Mouse (Mus musculus) left cerebral cortex, postnatal 14 days (tissue): Measurements from ENCODE around the gene Ubac1. TPM values are rescaled to one million over a fixed set of nuclear protein-coding genes. Genes with fewer than 3 reads are reported as not detected.

Experiments used
- DNase-seq, 2 experiments: peaks; one replicate each; pipeline ENCODE4 v3.0.0; 2021 to 2022; ENCODE audit warnings: low spot score in 2 of 2, mixed read lengths in 1 of 2
- intact Hi-C: fragments of 180-260 bp; cut with DNase I; formaldehyde crosslinking; loops from one replicate; pipeline ENCODE4 v1.15.1; 2025
- long read RNA-seq, 2 experiments: library from polyadenylated mRNA; stranded (forward); transcript quantifications; one replicate each; pipeline ENCODE4 v2.0.0; 2021
- total RNA-seq, 2 experiments: library from RNA; stranded (reverse); gene quantifications; 2 replicates each; pipeline ENCODE4 v1.2.3; 2021

Gene Ubac1
- total RNA-seq = 10 to 100 TPM; 80.3 to 86.7 TPM
- long read RNA-seq, experiment 1, transcript Ubac1-201 (10 exons, 1,852 nt) = major isoform, 145 of 171 reads
- long read RNA-seq, experiment 1, partial matches to known transcripts = 2 of 171 reads
- long read RNA-seq, experiment 1, other reads (novel, unspliced or antisense) = 24 of 171 reads
- long read RNA-seq, experiment 2, transcript Ubac1-201 (10 exons, 1,852 nt) = major isoform, 109 of 142 reads
- long read RNA-seq, experiment 2, partial matches to known transcripts = 2 of 142 reads
- long read RNA-seq, experiment 2, other reads (novel, unspliced or antisense) = 31 of 142 reads

GRCm38 (mm10) chr2:26021561-26022257 lies at the start of gene Ubac1:
TSS of gene Ubac1 (minus strand) at chr2:26021747.
- DNase-seq = peak; percentile 92
- intact Hi-C loops = no loop called here

- DNase-seq = no peak
- intact Hi-C loops = no loop called here
Measured at GRCm38 (mm10) chr2:26068592-26068991, 47.0 kb upstream of the Ubac1 start.

GRCm38 (mm10) chr2:26068175-26068574 lies 46.6 kb upstream of the Ubac1 start:
- intact Hi-C loops = no loop called here
- no peak for DNase-seq

- intact Hi-C loops = no loop called here
- DNase-seq = peak; percentile 89 to 93
Measured at GRCm38 (mm10) chr2:26066527-26066926, 45.0 kb upstream of the Ubac1 start.

GRCm38 (mm10) chr2:26062742-26063427 lies 41.3 kb upstream of the Ubac1 start:
- intact Hi-C loops = no loop called here
- DNase-seq = no peak

GRCm38 (mm10) chr2:26062241-26062640 lies 40.7 kb upstream of the Ubac1 start:
- no peak for DNase-seq
- intact Hi-C loops = no loop called here

GRCm38 (mm10) chr2:26061018-26061666 lies 39.6 kb upstream of the Ubac1 start:
- peak; percentile 56 to 72 for DNase-seq
- intact Hi-C loops = no loop called here

- intact Hi-C loops = no loop called here
- no peak for DNase-seq
Measured at GRCm38 (mm10) chr2:26057053-26057452, 35.5 kb upstream of the Ubac1 start.

- intact Hi-C loops = no loop called here
- DNase-seq = no peak
Measured at GRCm38 (mm10) chr2:26056226-26056625, 34.7 kb upstream of the Ubac1 start.

- intact Hi-C loops = loop anchor here (2.0 kb wide), 1 partner anchor 85 kb away; no protein-coding TSS in a partner anchor
- DNase-seq = no peak
Measured at GRCm38 (mm10) chr2:26055747-26056102, 34.2 kb upstream of the Ubac1 start.

- intact Hi-C loops = loop anchor here (2.0 kb wide), 1 partner anchor 86 kb away; no protein-coding TSS in a partner anchor
- peak; percentile 55 to 59 for DNase-seq
Measured at GRCm38 (mm10) chr2:26055046-26055746, 33.6 kb upstream of the Ubac1 start.

GRCm38 (mm10) chr2:26052806-26053205 lies 31.3 kb upstream of the Ubac1 start:
- no peak for DNase-seq
- intact Hi-C loops = no loop called here

- intact Hi-C loops = loop anchor here (10.0 kb wide), 1 partner anchor 226 kb away; no protein-coding TSS in a partner anchor
- DNase-seq = no peak
Measured at GRCm38 (mm10) chr2:26048816-26049215, 27.3 kb upstream of the Ubac1 start.

GRCm38 (mm10) chr2:26044216-26044615 lies 22.7 kb upstream of the Ubac1 start:
- intact Hi-C loops = loop anchor here (10.0 kb wide), 1 partner anchor 231 kb away; no protein-coding TSS in a partner anchor
- DNase-seq = no peak

GRCm38 (mm10) chr2:26042603-26043002 lies 21.1 kb upstream of the Ubac1 start:
- intact Hi-C loops = loop anchor here (10.0 kb wide), 1 partner anchor 232 kb away; no protein-coding TSS in a partner anchor
- DNase-seq = no peak

- intact Hi-C loops = loop anchor here (10.0 kb wide), 1 partner anchor 234 kb away; no protein-coding TSS in a partner anchor
- DNase-seq = no peak
Measured at GRCm38 (mm10) chr2:26041163-26041810, 19.7 kb upstream of the Ubac1 start.

- intact Hi-C loops = loop anchor here (10.0 kb wide), 1 partner anchor 235 kb away; no protein-coding TSS in a partner anchor
- peak; percentile 71 to 76 for DNase-seq
Measured at GRCm38 (mm10) chr2:26039951-26040350, 18.4 kb upstream of the Ubac1 start.

- intact Hi-C loops = no loop called here
Measured at GRCm38 (mm10) chr2:26037386-26037785, 15.8 kb upstream of the Ubac1 start.

More at GRCm38 (mm10) chr2:26037386-26037785, 15.8 kb upstream of the Ubac1 start:
- DNase-seq = no peak
